Mouse (Mus musculus) left cerebral cortex, postnatal 10 days (tissue): ENCODE data around the gene Serpinb1b. TPM values are rescaled to one million over a fixed set of nuclear protein-coding genes. Genes with fewer than 3 reads are reported as not detected.
A peak's percentile ranks its signal among the peaks of the same experiment; 100 is the strongest.
"Not testable (repeated sequence)": the region's sequence is repeated elsewhere in the genome, so short reads cannot be mapped to it uniquely, and the experiment has no call there.

Experiments used
- DNase-seq, 2 experiments: peaks; one replicate each; pipeline ENCODE4 v3.0.0; 2021 to 2022; ENCODE audit warnings: low spot score in 2 of 2, mixed read lengths in 1 of 2; ENCODE audit errors: extremely low spot score in 1 of 2
- intact Hi-C: fragments of 180-260 bp; cut with DNase I; formaldehyde crosslinking; loops from one replicate; pipeline ENCODE4 v1.15.1; 2025
- total RNA-seq, 2 experiments: library from RNA; stranded (reverse); gene quantifications; 2 replicates each; pipeline ENCODE4 v1.2.3; 2021

The Serpinb1b gene
- 1 to 10 TPM in 1 of 2 experiments, under 1 TPM in 1; 0.79 to 1.1 TPM for total RNA-seq

DNA sequence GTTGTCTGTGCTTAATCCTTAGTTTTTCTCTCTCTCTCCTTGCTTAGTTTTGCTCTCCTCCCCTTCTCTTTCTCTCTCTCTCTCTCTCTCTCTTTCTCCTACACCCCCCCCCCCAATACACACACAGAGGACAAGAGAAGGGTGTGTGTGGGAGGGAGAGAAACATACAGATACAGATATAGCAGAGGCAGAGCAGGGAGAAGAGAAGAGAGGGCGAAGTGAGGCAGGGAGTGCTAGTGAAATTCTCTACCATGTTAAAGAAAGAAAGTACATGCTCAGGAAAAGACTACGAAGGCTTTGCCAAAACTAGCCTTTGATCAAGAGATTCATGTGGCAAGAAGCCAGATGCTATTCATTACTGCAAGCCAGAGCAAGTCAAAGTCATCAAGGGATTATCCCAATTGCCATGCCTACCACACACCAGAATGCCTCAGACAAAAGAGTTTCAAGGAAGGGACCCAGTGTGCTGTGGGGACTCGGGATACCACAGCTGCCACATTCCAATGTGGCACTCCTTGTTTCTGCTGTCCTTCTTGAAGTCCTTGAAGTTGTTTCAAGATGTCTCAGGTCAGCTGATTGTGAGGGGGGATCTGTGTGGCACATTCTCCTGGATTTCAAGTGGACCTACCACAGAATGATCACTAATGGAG lies at the start of gene Serpinb1b:
TSS of gene Serpinb1b (plus strand) at position 520 of the 650 bp plus-strand sequence.
- DNase-seq, result no peak
- intact Hi-C loops, result no loop called here

- intact Hi-C loops, DNase-seq: not testable (repeated sequence)
These were observed 48.9 kb upstream of the Serpinb1b start for GRCm38 (mm10) chr13:33029478-33029877.

GRCm38 (mm10) chr13:33030281-33030680 lies 48.1 kb upstream of the Serpinb1b start:
- intact Hi-C loops, result no loop called here
- no peak for DNase-seq

DNA sequence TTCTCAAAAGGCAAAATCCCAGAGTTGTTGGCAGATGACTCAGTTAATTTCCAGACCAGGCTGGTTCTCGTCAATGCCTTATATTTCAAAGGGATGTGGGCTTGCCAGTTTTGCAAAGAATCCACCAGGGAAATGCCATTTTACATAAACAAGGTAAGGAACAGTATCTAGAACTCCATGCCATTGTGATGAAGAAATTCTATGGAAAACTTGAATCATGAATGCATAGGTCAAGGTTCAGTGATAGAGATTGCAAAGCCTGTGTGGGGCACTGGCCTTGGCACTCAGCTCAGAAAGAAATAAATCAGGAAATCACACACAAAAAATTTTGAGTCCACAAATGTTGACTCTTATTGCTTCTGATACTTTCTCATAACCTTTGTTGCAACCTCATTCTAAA lies 42.9 kb upstream of the Serpinb1b start:
- no peak for DNase-seq
- intact Hi-C loops, result no loop called here

GRCm38 (mm10) chr13:33043542-33043941 lies 34.8 kb upstream of the Serpinb1b start:
- intact Hi-C loops, result no loop called here
- no peak for DNase-seq

- DNase-seq, result no peak
- intact Hi-C loops, result no loop called here
These were observed 31.1 kb upstream of the Serpinb1b start for GRCm38 (mm10) chr13:33047234-33047633.

DNA sequence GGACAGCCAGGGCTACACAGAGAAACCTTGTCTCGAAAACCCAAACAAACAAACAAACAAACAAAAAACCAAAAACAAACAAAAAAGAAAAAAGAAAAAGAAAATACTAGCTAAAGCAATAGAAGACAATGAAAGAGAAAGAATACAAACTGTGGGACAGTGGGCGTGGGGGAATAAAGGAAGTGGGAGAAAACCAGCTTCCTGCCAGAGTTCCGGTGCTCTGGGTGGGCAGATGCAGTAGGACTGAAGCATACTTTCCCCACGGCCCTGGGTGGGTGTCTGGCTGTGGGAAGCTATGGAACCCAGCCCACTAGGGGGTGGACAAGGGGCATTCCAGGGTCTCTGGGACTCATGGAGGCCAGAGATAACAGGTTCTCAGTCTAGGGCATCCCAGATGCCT lies 30.2 kb upstream of the Serpinb1b start:
- DNase-seq, result no peak
- intact Hi-C loops, result no loop called here

GRCm38 (mm10) chr13:33051697-33052096 lies 26.7 kb upstream of the Serpinb1b start:
- intact Hi-C loops, result no loop called here
- no peak for DNase-seq

GRCm38 (mm10) chr13:33063048-33063447 lies 15.3 kb upstream of the Serpinb1b start:
- intact Hi-C loops, result no loop called here

DNA sequence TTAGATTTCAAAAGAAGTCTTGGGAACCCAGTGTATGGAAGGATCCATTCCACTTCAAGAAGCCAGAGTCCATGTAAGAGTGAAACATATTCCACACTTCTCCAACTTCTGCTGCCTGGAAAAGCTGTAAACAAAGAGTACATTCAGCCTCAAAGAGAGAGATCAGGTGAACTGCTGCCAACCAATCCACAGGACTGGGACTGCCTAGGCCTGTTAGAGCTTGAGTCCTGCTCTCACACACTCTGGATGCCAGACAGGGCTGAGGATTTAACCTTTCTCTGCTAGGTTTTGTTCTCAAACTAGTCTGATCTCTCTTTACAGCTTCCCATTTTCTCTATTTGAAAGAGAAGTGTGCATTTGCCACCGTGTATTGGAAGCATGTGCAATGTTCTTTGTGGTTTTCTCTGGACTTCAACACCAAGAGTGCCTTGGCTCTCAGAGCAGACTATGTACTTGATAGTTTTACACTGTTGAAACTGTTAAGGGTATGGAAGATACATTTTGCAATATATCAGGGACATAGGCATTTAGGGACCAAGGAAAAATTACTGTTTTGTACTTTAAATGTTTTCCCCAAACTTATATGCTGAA lies 10.9 kb upstream of the Serpinb1b start:
- DNase-seq, result no peak
- intact Hi-C loops, result no loop called here

More at GRCm38 (mm10) chr13:33063048-33063447, 15.3 kb upstream of the Serpinb1b start:
- no peak for DNase-seq

DNA sequence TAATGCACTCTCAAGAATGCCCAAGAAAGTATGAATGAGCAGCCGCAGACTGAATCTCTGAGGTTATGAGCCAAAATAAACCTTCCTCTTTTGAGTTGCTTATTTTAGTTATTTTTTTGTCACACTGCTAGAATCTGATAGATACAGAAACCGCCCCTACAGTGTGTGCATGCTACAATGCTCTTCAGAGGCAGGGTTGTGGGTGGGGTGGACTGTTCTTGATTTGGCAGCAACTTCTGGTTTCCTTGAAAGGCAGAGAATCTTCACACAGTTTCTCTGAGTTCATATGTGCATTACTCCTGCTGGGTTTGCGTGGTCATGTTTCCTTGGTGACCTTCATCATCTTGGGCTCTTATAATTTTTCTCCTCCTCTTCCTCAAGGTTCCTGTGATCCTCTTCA lies 10.2 kb upstream of the Serpinb1b start:
- DNase-seq, result no peak
- intact Hi-C loops, result no loop called here

- intact Hi-C loops, result no loop called here
- no peak for DNase-seq
These were observed 6.6 kb upstream of the Serpinb1b start for GRCm38 (mm10) chr13:33071776-33072175.

GRCm38 (mm10) chr13:33074029-33074428 lies 4.3 kb upstream of the Serpinb1b start:
- intact Hi-C loops, result no loop called here
- peak in 1 of 2 experiments; percentile 39 for DNase-seq

DNA sequence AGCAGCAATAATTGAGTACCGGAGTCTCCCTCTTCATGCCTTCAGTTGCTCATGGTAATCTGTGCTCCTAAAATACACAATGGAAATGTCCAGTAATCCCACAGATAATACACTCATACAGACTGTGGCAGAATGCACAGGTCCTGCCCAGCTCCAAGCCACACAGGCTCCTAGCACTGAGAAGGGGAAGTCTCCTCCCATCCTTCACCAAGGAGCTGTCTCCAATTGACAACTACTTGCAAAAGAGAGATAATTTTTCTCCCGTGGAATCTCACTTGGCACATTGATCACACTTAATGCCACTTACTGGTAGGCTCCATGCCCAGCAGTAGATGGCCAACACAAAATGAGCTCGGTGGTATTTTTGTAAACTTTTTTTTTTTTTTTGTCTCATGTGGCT lies 2.1 kb upstream of the Serpinb1b start:
- no peak for DNase-seq

GRCm38 (mm10) chr13:33077026-33077685 lies 1.2 kb upstream of the Serpinb1b start:
- intact Hi-C loops, result loop anchor here (2.0 kb wide), 1 partner anchor 174 kb away; no protein-coding TSS in a partner anchor
- DNase-seq, result no peak

More for the DNA sequence above, 2.1 kb upstream of the Serpinb1b start:
- intact Hi-C loops, result loop anchor here (2.0 kb wide), 1 partner anchor 173 kb away; no protein-coding TSS in a partner anchor

DNA sequence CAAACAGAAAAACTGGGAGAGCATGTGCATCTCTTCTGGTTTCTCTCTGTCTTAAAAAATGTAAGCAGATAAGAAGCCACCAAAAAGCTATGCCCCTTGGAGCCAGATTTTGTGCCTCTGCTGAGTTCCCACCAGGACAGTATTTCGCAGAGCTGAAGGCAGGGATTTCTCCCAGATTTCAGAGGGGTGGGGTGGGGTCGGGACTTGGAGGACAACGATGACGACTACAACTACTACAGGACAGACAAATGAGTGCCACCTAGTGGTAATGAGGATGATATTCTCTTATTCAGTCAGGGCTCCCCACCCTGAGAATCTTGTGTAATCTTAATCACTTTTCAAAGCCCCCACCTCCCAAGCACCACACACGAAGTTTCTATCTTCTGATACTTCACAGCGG lies 1.0 kb downstream of the Serpinb1b start:
- intact Hi-C loops, result no loop called here
- DNase-seq, result no peak

DNA sequence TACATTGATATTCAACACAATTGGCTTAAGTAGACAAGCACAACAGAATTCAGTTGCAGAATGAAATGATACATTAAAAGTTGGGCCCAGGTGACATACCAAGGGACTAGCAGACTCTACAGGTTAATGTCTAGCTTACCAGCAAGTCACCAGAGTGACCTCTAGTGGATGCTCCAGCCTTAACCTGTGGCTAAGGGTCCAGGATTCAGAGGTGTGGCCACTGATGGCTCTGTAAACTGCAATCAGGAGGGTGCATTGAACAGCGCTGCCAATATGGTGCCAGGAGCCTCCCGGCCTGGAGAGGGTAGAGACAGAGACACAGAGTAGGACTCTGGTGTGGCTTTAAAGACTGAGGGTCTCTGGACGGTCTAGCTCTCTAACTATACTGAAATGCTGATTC lies 2.0 kb downstream of the Serpinb1b start:
- intact Hi-C loops, result no loop called here
- DNase-seq, result peak in 1 of 2 experiments; percentile 25

GRCm38 (mm10) chr13:33083834-33084233 lies 5.5 kb downstream of the Serpinb1b start:
- intact Hi-C loops, result no loop called here

GRCm38 (mm10) chr13:33084975-33085694 lies 6.8 kb downstream of the Serpinb1b start:
- DNase-seq, result no peak
- intact Hi-C loops, result no loop called here

More at GRCm38 (mm10) chr13:33083834-33084233, 5.5 kb downstream of the Serpinb1b start:
- no peak for DNase-seq
